Mouse (Mus musculus): Measurements from ENCODE around the gene Reep6.

DNA sequence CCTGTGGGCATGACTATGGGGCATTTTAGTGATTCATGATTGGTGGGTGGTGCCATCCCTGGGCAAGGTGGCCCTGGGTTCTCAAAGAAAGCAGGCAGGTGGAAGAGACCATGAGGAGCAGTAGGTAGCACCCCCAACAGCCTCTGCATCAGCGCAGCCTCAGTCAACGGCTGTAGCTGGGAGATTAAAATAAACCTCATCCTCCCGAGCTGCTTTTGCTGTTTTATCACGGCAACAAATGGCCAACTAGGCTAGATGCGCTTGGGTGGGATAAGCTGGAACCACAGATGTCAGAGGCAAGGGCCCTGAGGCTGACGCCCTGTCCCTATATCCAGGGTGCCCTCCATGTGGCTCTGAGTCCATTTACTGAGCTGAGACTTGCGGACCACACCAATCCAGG, 55.0 kb downstream of the Reep6 start:
- TF ChIP-seq CTCF (IDR thresholded peaks at IDR 0.05; ENCODE audit: insufficient read depth, low read length), result no peak
- TF ChIP-seq POLR2A (IDR thresholded peaks at IDR 0.05; ENCODE audit: borderline replicate concordance, extremely low read depth, low read depth, low read length), result no peak

Measured in lung, adult 2 months (tissue).